Mouse (Mus musculus) stomach, embryonic 15.5 days (tissue): ENCODE measurements around the gene Mpnd. TPM values are rescaled to one million over a fixed set of nuclear protein-coding genes. Genes with fewer than 3 reads are reported as not detected.

ENCODE experiments used
- ATAC-seq: fragments of 200-750 bp; cut with Nextera tagmentation; 2 replicates; pipeline ENCODE4 v1.8.0; 2017; ENCODE audit warnings: low read depth, moderate number of reproducible peaks, moderate TSS enrichment; ENCODE audit not compliant: insufficient read depth, low FRiP score
- H3K27ac ChIP-seq: fragments of 300-500 bp; sonication (generic); 2 replicates; pipeline ENCODE4 v1.5.1; 2015; ENCODE audit warnings: mild to moderate bottlenecking, inconsistent platforms
- H3K27me3 ChIP-seq: fragments of 300-500 bp; sonication (generic); replicated peaks from 2 replicates; pipeline ENCODE4 v1.6.1; 2015; ENCODE audit warnings: inconsistent platforms
- H3K36me3 ChIP-seq: fragments of 300-500 bp; sonication (generic); 2 replicates; pipeline ENCODE4 v1.6.1; 2015; ENCODE audit warnings: inconsistent platforms
- H3K4me1 ChIP-seq: fragments of 300-500 bp; sonication (generic); 2 replicates; pipeline ENCODE4 v1.6.1; 2015; ENCODE audit warnings: inconsistent platforms
- H3K4me2 ChIP-seq: fragments of 300-500 bp; sonication (generic); 2 replicates; pipeline ENCODE4 v1.6.1; 2015; ENCODE audit warnings: mild to moderate bottlenecking, inconsistent platforms
- H3K4me3 ChIP-seq: fragments of 300-500 bp; sonication (generic); replicated peaks from 2 replicates; pipeline ENCODE4 v1.5.1; 2015; ENCODE audit warnings: inconsistent platforms
- H3K9ac ChIP-seq: fragments of 300-500 bp; sonication (generic); 2 replicates; pipeline ENCODE4 v1.6.1; 2015; ENCODE audit warnings: inconsistent platforms
- H3K9me3 ChIP-seq: fragments of 300-500 bp; sonication (generic); 2 replicates; pipeline ENCODE4 v1.6.1; 2016; ENCODE audit warnings: inconsistent platforms
- WGBS: fragments of 180-500 bp; shearing (Covaris S2); methylation state at CpG from one replicate; pipeline ENCODE4 v1.1.7; 2015; 5-methylcytosine and 5-hydroxymethylcytosine counted together
- polyA plus RNA-seq: library from polyadenylated mRNA; unstranded; fragments of >200 nt; fragmentation: Nextera tagmentation; extraction: Ambion mirVana; gene quantifications from 2 replicates; pipeline ENCODE4 v1.2.1, GENCODE M21; 2015

The Mpnd gene
- 89.7 and 91.8 TPM in 2 replicates for polyA plus RNA-seq

DNA sequence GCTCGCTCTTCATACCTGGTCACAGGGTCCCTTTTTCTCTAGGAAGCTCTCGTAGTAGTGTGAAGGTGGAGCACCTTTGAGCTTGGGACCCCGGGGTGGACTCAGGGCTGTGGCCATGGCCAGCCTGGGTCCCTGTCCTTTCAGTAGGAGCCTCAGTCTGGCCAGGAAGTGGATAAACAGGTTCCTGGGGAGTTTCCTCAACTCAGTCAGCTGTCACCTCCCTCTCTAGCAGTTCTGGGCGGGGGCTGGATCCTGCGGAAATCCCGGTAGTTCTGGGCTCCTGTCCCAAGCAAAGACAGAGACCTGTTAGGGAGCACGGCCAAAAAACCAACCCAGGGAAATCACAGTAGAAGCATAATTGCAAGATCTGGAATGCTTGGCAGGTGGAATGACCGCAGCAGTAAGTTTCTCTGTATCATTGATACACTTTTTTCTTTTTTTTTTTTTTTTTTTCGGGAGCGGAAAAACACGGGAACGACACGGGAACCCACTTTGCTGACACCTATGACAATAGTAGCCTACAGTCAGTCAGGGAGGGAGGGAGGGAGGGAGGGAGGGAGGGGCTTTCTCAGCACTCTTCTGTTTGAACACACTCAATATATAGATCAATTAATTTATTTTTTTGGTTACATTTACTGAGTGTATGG, at the start of gene Mpnd, which contains the start of gene Stap2:
Gene Mpnd, plus strand, starts transcription at position 297 of the 647 bp plus-strand sequence.
Gene Stap2, minus strand, starts transcription at position 170 of the 647 bp plus-strand sequence.
- Histone ChIP-seq H3K27me3 (peaks cover 4% of the 10 kb centered on the region; the same call in 1 of the 2 replicates), H3K4me3 (peak within 1 kb of the TSS; percentile 30), H3K4me2 (peak within 1 kb of the TSS; percentile 43), H3K27ac (peak within 1 kb of the TSS; percentile 44), H3K36me3 (no peaks in the 10 kb centered on the region), H3K9me3 (no peaks in the 10 kb centered on the region), H3K4me1 (peaks cover 21% of the 10 kb centered on the region), H3K9ac (no peak within 1 kb of the TSS)
- 40% methylated on average over 13 of the region's 13 CpGs for WGBS
- ATAC-seq, result no peak

GRCm38 (mm10) chr17:55956129-55956528, 49.4 kb upstream of the Mpnd start:
- no peak overlapping the region for H3K27ac ChIP-seq
- H3K36me3 ChIP-seq, result 0 out of 2 replicates have a peak, but pooled peaks cover 3% of the 10 kb centered on the region
- no peaks in the 10 kb centered on the region; the same call in 1 of the 2 replicates for H3K27me3 ChIP-seq
- peak overlapping the region; percentile 42 for H3K4me3 ChIP-seq
- 2% methylated on average over 26 of the region's 26 CpGs for WGBS
- H3K4me1 ChIP-seq, result peaks cover 19% of the 10 kb centered on the region
- peak overlapping the region; percentile 62 for H3K4me2 ChIP-seq
- H3K9me3 ChIP-seq, result no peaks in the 10 kb centered on the region
- ATAC-seq, result peak; percentile 25
- no peak overlapping the region for H3K9ac ChIP-seq

DNA sequence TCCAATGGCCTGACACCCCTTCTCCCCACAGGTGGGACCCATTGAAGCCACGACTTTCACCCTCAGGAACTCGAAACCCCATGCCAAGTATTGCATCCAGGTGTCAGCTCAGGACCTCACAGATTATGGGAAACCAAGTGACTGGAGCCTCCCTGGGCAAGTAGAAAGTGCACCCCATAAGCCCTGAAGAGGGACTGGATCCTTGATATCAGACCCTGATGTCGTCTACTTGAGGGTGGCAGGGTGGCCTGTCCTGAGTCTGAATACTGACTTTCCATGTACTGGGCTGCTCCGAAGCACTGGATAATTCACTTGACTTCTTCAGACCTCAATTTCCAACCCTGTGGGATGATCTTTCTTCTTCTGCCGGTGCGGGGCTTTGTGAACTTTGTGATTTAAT, 48.9 kb upstream of the Mpnd start:
- H3K4me2 ChIP-seq, result peak overlapping the region; percentile 62
- no peaks in the 10 kb centered on the region; the same call in 1 of the 2 replicates for H3K27me3 ChIP-seq
- 30% methylated on average over 6 of the region's 6 CpGs for WGBS
- peak overlapping the region; percentile 42 for H3K4me3 ChIP-seq
- no peak for ATAC-seq
- H3K4me1 ChIP-seq, result peaks cover 19% of the 10 kb centered on the region
- H3K9me3 ChIP-seq, result no peaks in the 10 kb centered on the region
- no peak overlapping the region for H3K27ac ChIP-seq
- H3K36me3 ChIP-seq, result 0 out of 2 replicates have a peak, but pooled peaks cover 7% of the 10 kb centered on the region
- no peak overlapping the region for H3K9ac ChIP-seq

- Histone ChIP-seq H3K36me3 (peaks cover 8% of the 10 kb centered on the region; the same call in 1 of the 2 replicates), H3K4me1 (peaks cover 19% of the 10 kb centered on the region), H3K4me2 (no peak overlapping the region), H3K4me3 (no peak overlapping the region), H3K9ac (no peak overlapping the region), H3K9me3 (no peaks in the 10 kb centered on the region), H3K27me3 (no peaks in the 10 kb centered on the region; the same call in 1 of the 2 replicates), H3K27ac (no peak overlapping the region)
- ATAC-seq, result no peak
- WGBS, result 15% methylated on average over 9 of the region's 9 CpGs
These were observed 48.3 kb upstream of the Mpnd start for GRCm38 (mm10) chr17:55957168-55957567.

DNA sequence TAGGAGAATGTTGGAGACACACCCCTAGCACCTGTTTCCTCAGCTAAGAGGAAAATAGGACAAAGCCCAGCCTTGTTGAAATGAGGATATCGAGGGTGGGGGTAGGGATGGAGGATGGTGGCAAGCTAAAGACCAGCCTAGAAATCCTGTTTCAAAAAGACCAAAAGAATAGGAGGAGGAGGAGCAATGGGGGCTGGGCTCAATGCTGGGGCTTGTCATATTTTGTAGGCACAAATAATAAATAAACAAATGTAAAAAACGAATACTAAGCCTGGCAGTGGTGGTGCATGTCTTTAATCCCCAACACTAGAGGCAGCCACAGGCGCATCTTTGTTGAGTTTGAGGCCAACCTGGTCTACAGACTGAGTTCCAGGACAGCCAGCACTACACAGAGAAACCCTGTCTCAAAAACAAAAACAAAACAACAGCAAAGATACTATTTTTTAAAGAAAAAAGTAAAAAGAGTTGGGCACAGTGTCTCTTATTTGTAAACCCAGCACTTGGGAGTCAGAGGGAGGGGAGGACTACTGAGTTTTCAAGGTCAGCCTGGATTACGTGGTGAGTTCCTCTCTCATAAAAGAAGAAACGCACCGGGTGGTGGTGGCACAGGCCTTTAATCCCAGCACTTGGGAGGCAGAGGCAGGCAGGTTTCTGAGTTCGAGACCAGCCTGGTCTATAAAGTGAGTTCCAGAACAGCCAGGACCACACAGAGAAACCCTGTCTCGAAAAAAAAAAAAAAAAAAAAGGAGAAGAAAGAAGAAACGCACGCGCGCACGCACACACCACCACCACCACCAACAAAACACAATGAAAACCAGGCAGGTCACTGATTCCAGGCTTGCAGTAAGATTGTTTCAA, 47.6 kb upstream of the Mpnd start:
- no peak for ATAC-seq
- Histone ChIP-seq H3K27me3 (no peaks in the 10 kb centered on the region; the same call in 1 of the 2 replicates), H3K4me2 (peak overlapping the region; percentile 66), H3K36me3 (peaks cover 11% of the 10 kb centered on the region; the same call in 1 of the 2 replicates), H3K9ac (no peak overlapping the region; the same call in 1 of the 2 replicates), H3K27ac (peak overlapping the region; percentile 98), H3K9me3 (no peaks in the 10 kb centered on the region), H3K4me3 (peak overlapping the region; percentile 65), H3K4me1 (peaks cover 21% of the 10 kb centered on the region)
- WGBS, result 79% methylated on average over 13 of the region's 13 CpGs

DNA sequence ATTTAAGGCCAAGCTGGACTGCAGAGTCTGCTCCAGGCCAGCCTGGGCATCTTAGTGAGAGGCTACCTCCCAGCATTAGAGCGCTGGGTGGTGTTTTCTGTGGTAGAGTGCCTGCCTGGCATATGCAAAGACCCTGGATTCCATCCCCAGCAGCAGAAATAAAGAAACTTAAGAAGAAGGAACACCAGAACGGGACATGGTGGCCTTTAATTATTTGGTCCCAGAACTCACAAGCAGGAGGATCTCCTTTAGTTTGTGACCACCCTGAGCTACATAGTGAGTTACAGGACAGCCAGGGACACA, 47.0 kb upstream of the Mpnd start:
- no peak overlapping the region; the same call in 1 of the 2 replicates for H3K9ac ChIP-seq
- H3K27ac ChIP-seq, result peak overlapping the region; percentile 98
- H3K9me3 ChIP-seq, result no peaks in the 10 kb centered on the region
- H3K4me2 ChIP-seq, result peak overlapping the region; percentile 66
- no peak for ATAC-seq
- H3K4me3 ChIP-seq, result peak overlapping the region; percentile 65
- peaks cover 24% of the 10 kb centered on the region for H3K4me1 ChIP-seq
- H3K27me3 ChIP-seq, result no peaks in the 10 kb centered on the region; the same call in 1 of the 2 replicates
- peaks cover 11% of the 10 kb centered on the region; the same call in 1 of the 2 replicates for H3K36me3 ChIP-seq
- 29% methylated on average over 2 of the region's 2 CpGs for WGBS

GRCm38 (mm10) chr17:55958918-55959728, 46.4 kb upstream of the Mpnd start, which contains the start of gene Yju2:
Gene Yju2, plus strand, starts transcription at chr17:55959099.
- peak; percentile 92 for ATAC-seq
- under 1% methylated on average over 45 of the region's 46 CpGs for WGBS

DNA sequence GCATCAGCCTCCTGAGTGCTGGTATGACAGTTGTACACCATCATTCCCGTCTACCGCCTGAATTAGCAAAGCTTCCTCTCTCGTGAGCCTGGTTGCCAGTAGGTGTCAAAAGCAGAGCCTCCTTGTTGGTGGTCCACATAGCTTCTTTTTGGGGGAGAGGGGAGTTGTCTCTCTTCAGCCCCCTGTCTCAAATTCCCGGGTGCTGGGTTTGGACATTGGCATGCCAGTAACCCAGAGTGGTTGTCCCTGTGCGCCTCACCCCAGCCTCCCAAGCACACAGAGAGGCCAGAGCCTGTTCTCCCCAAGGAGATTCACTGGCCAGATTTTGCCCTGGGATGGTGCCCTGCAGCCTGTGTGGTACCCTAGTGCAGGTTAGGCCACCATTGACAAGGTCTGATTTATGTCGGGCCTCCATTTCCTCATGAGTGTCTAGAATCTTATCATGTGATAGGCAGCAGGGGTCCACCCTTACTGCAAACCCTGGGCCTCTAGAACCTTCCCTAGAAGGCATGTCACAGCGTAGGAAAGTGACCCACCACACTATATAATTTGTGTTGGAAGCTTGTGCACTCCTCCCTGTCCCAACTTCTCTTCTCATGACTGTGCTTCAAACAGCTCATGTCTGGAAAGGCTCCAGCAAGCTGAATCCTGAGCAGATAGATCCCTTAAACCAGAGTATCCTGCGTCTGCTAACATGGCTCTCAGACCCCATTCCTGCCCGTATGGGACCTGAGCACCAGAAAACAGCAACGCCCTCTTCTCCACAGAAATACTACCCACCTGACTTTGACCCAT, 45.4 kb upstream of the Mpnd start:
- H3K4me2 ChIP-seq, result peak overlapping the region; percentile 66
- ATAC-seq, result no peak
- H3K9me3 ChIP-seq, result no peaks in the 10 kb centered on the region
- H3K27ac ChIP-seq, result peak overlapping the region; percentile 98
- peak overlapping the region; percentile 65 for H3K4me3 ChIP-seq
- peaks cover 20% of the 10 kb centered on the region for H3K36me3 ChIP-seq
- H3K9ac ChIP-seq, result peak overlapping the region; percentile 16; the same call in 1 of the 2 replicates
- H3K27me3 ChIP-seq, result no peaks in the 10 kb centered on the region; the same call in 1 of the 2 replicates
- H3K4me1 ChIP-seq, result peaks cover 24% of the 10 kb centered on the region
- WGBS, result 68% methylated on average over 10 of the region's 10 CpGs

More at GRCm38 (mm10) chr17:55958918-55959728, 46.4 kb upstream of the Mpnd start, which contains the start of gene Yju2:
- Histone ChIP-seq H3K9me3 (no peaks in the 10 kb centered on the region), H3K4me1 (peaks cover 24% of the 10 kb centered on the region), H3K27me3 (no peaks in the 10 kb centered on the region; the same call in 1 of the 2 replicates), H3K9ac (peak within 1 kb of the TSS; percentile 53; the same call in 1 of the 2 replicates), H3K4me3 (peak within 1 kb of the TSS; percentile 65), H3K27ac (peak within 1 kb of the TSS; percentile 98), H3K4me2 (peak within 1 kb of the TSS; percentile 66), H3K36me3 (peaks cover 11% of the 10 kb centered on the region; the same call in 1 of the 2 replicates)

DNA sequence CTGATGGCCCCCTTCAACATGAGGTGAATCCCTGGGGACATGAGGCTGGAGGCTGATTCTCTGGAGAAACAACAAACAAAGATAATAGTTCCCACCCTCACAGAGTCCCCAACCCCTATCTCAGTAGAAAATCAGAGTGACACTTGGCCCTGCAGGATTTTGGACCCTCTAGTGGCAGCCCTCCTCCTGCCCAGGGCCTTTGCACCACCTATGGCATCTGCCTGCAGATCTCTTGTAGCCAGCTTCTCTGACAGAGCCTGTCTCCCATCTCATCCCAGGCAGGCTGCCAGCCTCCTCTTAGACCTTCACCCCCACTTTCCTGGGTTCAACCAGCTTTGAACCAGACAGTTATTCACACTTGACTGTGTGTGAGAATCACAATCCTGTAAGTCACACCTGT, 44.7 kb upstream of the Mpnd start:
- Histone ChIP-seq H3K9me3 (no peaks in the 10 kb centered on the region), H3K9ac (no peak overlapping the region), H3K27ac (no peak overlapping the region), H3K4me2 (no peak overlapping the region), H3K36me3 (peaks cover 24% of the 10 kb centered on the region), H3K27me3 (no peaks in the 10 kb centered on the region), H3K4me1 (peaks cover 24% of the 10 kb centered on the region), H3K4me3 (no peak overlapping the region)
- ATAC-seq, result no peak

GRCm38 (mm10) chr17:55961631-55962030, 43.9 kb upstream of the Mpnd start:
- peaks cover 24% of the 10 kb centered on the region for H3K36me3 ChIP-seq
- no peak overlapping the region for H3K9ac ChIP-seq
- H3K9me3 ChIP-seq, result no peaks in the 10 kb centered on the region
- peaks cover 19% of the 10 kb centered on the region for H3K4me1 ChIP-seq
- H3K4me2 ChIP-seq, result no peak overlapping the region
- WGBS, result 94% methylated on average over 7 of the region's 7 CpGs
- ATAC-seq, result no peak
- no peaks in the 10 kb centered on the region for H3K27me3 ChIP-seq
- no peak overlapping the region for H3K27ac ChIP-seq
- no peak overlapping the region for H3K4me3 ChIP-seq
